Mouse (Mus musculus): Measurements from ENCODE around the gene Cdon.

GRCm38 (mm10) chr9:35439062-35439442 is 18.1 kb downstream of the Cdon start:
- TF ChIP-seq CTCF (IDR thresholded peaks at IDR 0.05; ENCODE audit: insufficient read depth, low read length) (no peak), POLR2A (IDR thresholded peaks at IDR 0.05; ENCODE audit: borderline replicate concordance, extremely low read depth, low read depth, low read length) (no peak)
